Mouse (Mus musculus) spleen, postnatal 14 days (tissue): Measurements from ENCODE around the gene Ifitm10.
A peak's percentile ranks its signal among the peaks of the same experiment; 100 is the strongest.
"Not testable (repeated sequence)": the region's sequence is repeated elsewhere in the genome, so short reads cannot be mapped to it uniquely, and the experiment has no call there.

ENCODE experiments used
- DNase-seq, 2 experiments: peaks; one replicate each; pipeline ENCODE4 v3.0.0; 2021 to 2022; ENCODE audit warnings: low spot score in 2 of 2

The Ifitm10 gene

GRCm38 (mm10) chr7:142373641-142374412 is at the start of gene Ifitm10:
Gene Ifitm10 (minus strand): TSS chr7:142373753.
- DNase-seq, result no peak

DNA sequence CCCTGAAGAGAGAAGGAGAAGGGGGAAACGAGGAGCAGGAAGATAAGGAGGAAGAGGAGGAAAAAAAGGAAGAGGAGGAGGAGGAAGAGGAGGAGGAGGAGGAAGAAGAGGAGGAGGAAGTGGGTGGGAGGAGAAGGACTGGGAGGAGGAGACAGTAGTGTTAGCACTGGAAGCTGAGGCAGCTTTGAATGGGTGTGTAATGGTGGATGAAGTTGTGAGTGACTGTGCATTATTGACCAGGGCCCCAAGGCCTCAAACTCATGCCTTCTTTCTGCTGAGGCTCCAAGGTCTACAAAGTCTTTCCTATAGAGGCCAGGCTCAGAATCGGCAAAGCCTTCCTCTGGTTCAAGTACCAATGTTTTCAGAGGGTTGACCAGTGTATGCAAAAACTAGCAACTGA is 48.3 kb upstream of the Ifitm10 start:
- no peak for DNase-seq

- DNase-seq, result no peak
Measured at GRCm38 (mm10) chr7:142419887-142420286, 46.3 kb upstream of the Ifitm10 start.

GRCm38 (mm10) chr7:142418679-142419078 is 45.1 kb upstream of the Ifitm10 start:
- DNase-seq, result no peak

- no peak for DNase-seq
Measured at GRCm38 (mm10) chr7:142418027-142418426, 44.5 kb upstream of the Ifitm10 start.

GRCm38 (mm10) chr7:142416225-142416624 is 42.7 kb upstream of the Ifitm10 start:
- DNase-seq, result no peak

DNA sequence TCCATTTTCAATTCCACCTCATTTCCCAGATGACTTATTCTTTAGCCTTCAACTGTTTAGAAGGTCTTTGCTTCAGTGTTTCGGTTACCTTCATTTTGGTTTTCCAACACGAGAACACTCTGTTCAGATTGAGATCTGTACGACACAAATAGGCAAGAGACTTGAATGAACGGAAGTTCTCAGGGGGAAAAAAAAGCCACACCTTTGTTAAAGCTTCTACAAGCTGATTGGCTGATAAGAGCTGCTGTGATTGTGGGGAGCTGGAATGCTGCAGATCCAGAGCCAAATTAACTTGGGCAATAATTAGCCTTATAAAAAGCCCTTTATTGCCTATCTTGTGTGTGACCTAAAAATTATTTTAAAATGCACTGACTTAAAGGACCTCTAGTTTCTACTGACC is 41.8 kb upstream of the Ifitm10 start:
- no peak for DNase-seq

DNA sequence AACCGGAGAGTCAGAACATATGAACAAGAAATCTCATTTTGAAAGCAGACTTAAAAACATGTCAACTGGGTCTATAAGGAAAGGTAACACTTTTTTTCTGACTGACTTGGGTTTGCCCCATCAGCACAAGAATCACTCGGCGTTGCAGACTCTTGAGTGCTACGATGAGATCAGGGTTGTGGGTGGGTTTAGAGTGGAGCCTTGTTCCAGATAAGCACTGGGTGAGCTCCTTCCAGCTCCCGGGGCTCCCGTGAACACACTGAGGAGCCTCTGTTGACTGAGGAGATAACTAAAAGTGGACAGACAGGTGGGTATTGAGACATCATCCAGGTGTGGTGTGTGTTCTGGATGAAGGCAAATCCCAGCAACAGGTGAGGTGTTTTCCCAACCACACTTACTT is 39.7 kb upstream of the Ifitm10 start:
- no peak for DNase-seq

- DNase-seq, result no peak
Measured at GRCm38 (mm10) chr7:142409603-142410002, 36.0 kb upstream of the Ifitm10 start.

DNA sequence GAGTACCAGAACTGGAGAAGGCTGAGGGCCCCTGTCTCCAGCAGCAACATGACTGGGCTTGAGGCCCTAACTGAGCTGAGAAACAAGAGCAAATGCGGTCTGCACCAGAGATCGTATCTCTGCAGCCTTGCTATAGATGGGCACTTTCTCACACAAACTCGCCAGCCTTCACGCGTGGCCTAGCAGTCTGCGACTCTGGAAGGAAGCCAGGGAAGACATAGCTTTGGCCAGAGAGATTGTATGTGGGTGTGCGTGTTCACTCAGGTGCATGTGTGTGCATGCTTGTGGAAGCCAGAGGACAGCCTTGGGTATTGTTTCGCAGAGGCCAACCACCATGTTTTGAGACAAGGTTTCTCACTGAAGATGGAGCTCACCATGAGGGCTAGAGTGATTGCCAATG is 35.1 kb upstream of the Ifitm10 start:
- DNase-seq, result no peak

GRCm38 (mm10) chr7:142407935-142408334 is 34.4 kb upstream of the Ifitm10 start:
- DNase-seq, result no peak

GRCm38 (mm10) chr7:142405134-142405533 is 31.6 kb upstream of the Ifitm10 start:
- DNase-seq, result not testable (repeated sequence)

- no peak for DNase-seq
Measured at GRCm38 (mm10) chr7:142403591-142403990, 30.0 kb upstream of the Ifitm10 start.

GRCm38 (mm10) chr7:142400750-142401142 is 27.2 kb upstream of the Ifitm10 start:
- DNase-seq, result no peak

GRCm38 (mm10) chr7:142400112-142400749 is 26.7 kb upstream of the Ifitm10 start:
- DNase-seq, result no peak

DNA sequence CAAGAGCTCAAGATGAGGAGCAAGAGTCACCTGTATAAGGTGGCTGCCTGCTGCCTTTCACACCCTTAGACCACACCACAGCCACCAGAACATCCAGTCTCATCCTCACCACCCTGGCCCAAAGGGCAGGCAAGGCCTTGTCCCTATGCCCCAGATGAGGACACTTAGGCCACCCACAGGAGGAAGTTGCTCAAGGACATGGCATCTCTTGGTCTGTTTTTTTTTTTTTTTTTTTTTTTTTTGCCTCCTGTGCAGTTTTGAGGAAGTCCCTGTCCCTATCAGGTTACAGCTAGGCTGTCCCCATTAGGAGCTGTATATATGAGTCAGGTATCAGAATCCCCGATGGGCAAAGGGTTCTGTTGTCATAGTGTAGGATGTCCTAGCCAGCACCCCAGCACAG is 25.7 kb upstream of the Ifitm10 start:
- DNase-seq, result no peak

DNA sequence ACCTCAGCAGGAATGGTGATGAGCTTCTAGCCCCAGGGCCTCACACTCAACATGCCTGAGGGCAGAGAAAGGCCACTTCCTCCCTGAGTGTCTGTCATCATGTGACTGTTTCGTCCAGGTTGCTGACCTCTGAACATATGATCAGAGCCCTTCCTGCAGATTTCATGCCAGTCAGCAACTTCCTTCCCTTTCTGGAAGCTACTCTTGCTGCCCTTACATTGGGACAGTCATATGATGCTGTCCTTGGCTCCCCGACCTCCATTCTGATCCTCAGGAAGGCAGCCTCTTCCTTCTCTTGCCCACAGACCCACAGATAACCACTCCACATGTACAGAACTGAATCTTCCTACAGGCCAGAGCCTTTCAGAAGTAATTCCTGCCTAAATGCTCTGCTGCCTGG is 24.5 kb upstream of the Ifitm10 start:
- no peak for DNase-seq

DNA sequence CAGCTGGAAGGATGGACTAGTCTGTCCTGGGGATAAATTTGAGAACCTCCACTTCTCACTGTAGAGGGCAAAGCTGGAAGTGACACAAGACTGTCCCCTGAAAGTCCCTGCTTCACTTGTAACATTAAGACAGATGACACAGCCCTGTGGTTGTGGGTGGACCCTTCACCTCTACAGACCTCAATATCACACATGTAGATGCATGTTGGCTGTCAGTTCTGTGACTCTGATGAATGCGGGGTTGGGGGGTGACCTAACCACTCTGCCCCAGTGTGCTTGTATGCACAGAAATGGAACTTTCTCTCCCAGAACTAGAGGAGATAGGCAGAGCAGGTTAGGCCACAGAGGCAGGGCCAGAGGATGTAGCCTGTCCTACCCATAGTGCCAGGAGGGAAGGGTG is 23.1 kb upstream of the Ifitm10 start:
- DNase-seq, result no peak

DNA sequence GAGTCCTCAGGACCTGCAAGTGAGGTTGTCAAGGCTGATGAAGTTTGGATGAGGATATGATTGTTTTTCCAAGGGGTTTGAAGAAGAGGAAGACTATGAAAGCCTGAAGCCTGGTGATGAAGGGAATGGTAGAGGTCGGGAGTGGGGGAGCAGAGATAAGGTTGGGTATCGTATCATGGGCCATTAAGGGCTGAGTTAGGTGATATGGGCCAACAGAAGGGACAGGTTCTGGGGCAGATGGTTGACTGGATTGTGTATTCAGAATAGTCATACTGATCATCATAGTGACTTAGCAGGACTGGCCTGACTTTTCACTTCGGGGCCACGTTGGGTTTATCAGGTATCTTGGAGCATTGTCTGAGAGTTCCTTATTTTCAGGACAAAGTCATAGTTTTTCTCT is 21.9 kb upstream of the Ifitm10 start:
- no peak for DNase-seq

- DNase-seq, result no peak
Measured at GRCm38 (mm10) chr7:142394261-142395190, 21.0 kb upstream of the Ifitm10 start.

GRCm38 (mm10) chr7:142393191-142393590 is 19.6 kb upstream of the Ifitm10 start:
- peak; percentile 50 to 57 for DNase-seq

GRCm38 (mm10) chr7:142391609-142392008 is 18.1 kb upstream of the Ifitm10 start:
- DNase-seq, result no peak
